Comparison of ENCODE assay signal across 10 mouse cellular contexts in the genomic region with DNA sequence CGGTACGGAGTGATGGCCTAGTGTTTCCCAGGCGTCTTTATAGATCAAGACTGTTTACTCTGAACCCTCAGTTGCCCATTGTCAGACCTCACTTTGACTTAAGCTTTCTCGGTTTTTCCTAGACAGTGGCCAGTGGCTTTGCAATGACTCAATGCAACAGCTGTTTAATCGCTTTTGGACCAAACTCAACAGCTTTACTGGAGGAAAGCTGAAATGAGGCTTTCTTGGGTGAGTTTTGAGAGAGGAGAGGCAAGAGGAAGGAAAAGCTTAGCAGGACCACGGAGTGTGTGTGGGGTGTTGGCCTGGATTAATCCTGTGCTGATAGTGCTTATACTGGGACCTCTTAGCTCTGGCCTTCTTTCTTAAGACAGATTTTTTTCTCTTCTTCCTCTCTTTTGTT. TPM values are rescaled to one million over a fixed set of nuclear protein-coding genes. Genes with fewer than 3 reads are reported as not detected.
A peak's percentile ranks its signal among the peaks of the same experiment; 100 is the strongest.
DNase-seq lines count a peak whose midpoint lies in the region; ATAC-seq lines count a peak whose summit lies in the region.
"Had no signal": no experiment of that assay in that cellular context is flagged by ENCODE, and none has a peak within 500 bp of the region (broad histone marks: within the 10 kb centered on the region; RNA-seq: fewer than 3 reads in every experiment).

No protein-coding gene starts in this region.

- H3K36me3 ChIP-seq in embryonic facial prominence, embryonic 11.5 days (replicated peaks; ENCODE audit: control insufficient read depth, insufficient read depth, low read depth, low read length), result no peaks in the 10 kb centered on the region
- no peaks in the 10 kb centered on the region for H3K36me3 ChIP-seq in hindbrain, embryonic 12.5 days
- H3K36me3 ChIP-seq in midbrain, embryonic 15.5 days (replicated peaks), result no peaks in the 10 kb centered on the region

- H3K4me3 ChIP-seq in embryonic facial prominence, embryonic 11.5 days (ENCODE audit: low read depth, low read length), result peak overlapping the region; percentile 32
- H3K4me3 ChIP-seq in hindbrain, embryonic 12.5 days, result no peak overlapping the region
- H3K4me3 ChIP-seq in midbrain, embryonic 15.5 days, result no peak overlapping the region
- H3K4me3 ChIP-seq: erythroblast, embryonic 14.5 days had no signal

- no peak overlapping the region for H3K27ac ChIP-seq in embryonic facial prominence, embryonic 11.5 days (replicated peaks; ENCODE audit: low read depth, low read length)
- no peak overlapping the region for H3K27ac ChIP-seq in hindbrain, embryonic 12.5 days
- H3K27ac ChIP-seq in midbrain, embryonic 15.5 days, result no peak overlapping the region

- peak overlapping the region; percentile 65 for H3K4me2 ChIP-seq in embryonic facial prominence, embryonic 11.5 days (ENCODE audit: low read depth, low read length)
- peak overlapping the region; percentile 65; the same call in 1 of the 2 replicates for H3K4me2 ChIP-seq in hindbrain, embryonic 12.5 days (replicated peaks)
- H3K4me2 ChIP-seq in midbrain, embryonic 15.5 days, result peak overlapping the region; percentile 83; the same call in 1 of the 2 replicates

- H3K27me3 ChIP-seq in embryonic facial prominence, embryonic 11.5 days (ENCODE audit: control insufficient read depth, insufficient read depth, low read length), result peaks cover 16% of the 10 kb centered on the region
- peaks cover 69% of the 10 kb centered on the region for H3K27me3 ChIP-seq in hindbrain, embryonic 12.5 days
- peaks cover 59% of the 10 kb centered on the region for H3K27me3 ChIP-seq in midbrain, embryonic 15.5 days (replicated peaks)

- H3K9me3 ChIP-seq in embryonic facial prominence, embryonic 11.5 days (replicated peaks; ENCODE audit: control insufficient read depth, low read length), result no peaks in the 10 kb centered on the region
- H3K9me3 ChIP-seq in hindbrain, embryonic 12.5 days (replicated peaks), result peaks cover 5% of the 10 kb centered on the region; the same call in 1 of the 2 replicates
- H3K9me3 ChIP-seq in midbrain, embryonic 15.5 days, result no peaks in the 10 kb centered on the region

- 7% methylated on average over 6 of the region's 6 CpGs for WGBS in embryonic facial prominence, embryonic 11.5 days
- WGBS in hindbrain, embryonic 12.5 days, result 11% methylated on average over 6 of the region's 6 CpGs
- WGBS in midbrain, embryonic 15.5 days, result 14% methylated on average over 6 of the region's 6 CpGs

- H3K4me1 ChIP-seq in embryonic facial prominence, embryonic 11.5 days (ENCODE audit: control insufficient read depth, insufficient read depth, low read length), result peaks cover 7% of the 10 kb centered on the region; the same call in 1 of the 2 replicates
- peaks cover 15% of the 10 kb centered on the region for H3K4me1 ChIP-seq in hindbrain, embryonic 12.5 days
- H3K4me1 ChIP-seq in midbrain, embryonic 15.5 days, result peaks cover 20% of the 10 kb centered on the region

- no peak overlapping the region for H3K9ac ChIP-seq in embryonic facial prominence, embryonic 11.5 days (replicated peaks; ENCODE audit: low read length)
- H3K9ac ChIP-seq in hindbrain, embryonic 12.5 days, result no peak overlapping the region
- no peak overlapping the region for H3K9ac ChIP-seq in midbrain, embryonic 15.5 days

- ATAC-seq in embryonic facial prominence, embryonic 11.5 days (replicated peaks; ENCODE audit: insufficient number of reproducible peaks, low FRiP score, low TSS enrichment, low read depth), result no peak
- ATAC-seq in hindbrain, embryonic 12.5 days (ENCODE audit: low FRiP score), result no peak
- ATAC-seq in midbrain, embryonic 15.5 days (replicated peaks), result no peak

- DNase-seq in heart, adult 11 months, result peak; percentile 66
- no peak for DNase-seq in heart, adult 9 months (ENCODE audit: low spot score in 2 of 2)
- DNase-seq in embryonic facial prominence, embryonic 11.5 days (ENCODE audit: low spot score), result no peak
- no peak for DNase-seq in adrenal gland, adult 8-10 months
- DNase-seq in right cerebral cortex, postnatal 14 days, result no peak
- no peak for DNase-seq in gastrocnemius, adult 8-10 months (ENCODE audit: low spot score in 2 of 2)
- DNase-seq: B cell, adult 2 months had no signal

RNA-seq across cellular contexts. Expression of gene Foxd1, which starts 36.3 kb away (rescaled TPM):
- polyA plus RNA-seq in embryonic facial prominence, embryonic 11.5 days (2014; fragmentation: Nextera tagmentation; extraction: Ambion mirVana), result 7.7 and 8.2 TPM in 2 replicates
- 7.0 and 9.2 TPM in 2 replicates for polyA plus RNA-seq in hindbrain, embryonic 12.5 days (2016; fragmentation: Nextera tagmentation; extraction: Ambion mirVana)
- 0.89 and 1.0 TPM in 2 replicates for polyA plus RNA-seq in midbrain, embryonic 15.5 days (2015; fragmentation: Nextera tagmentation; extraction: Ambion mirVana)
- total RNA-seq in adrenal gland, adult 8-10 months (2022), result 1 to 10 TPM in 3 of 4 experiments, under 1 TPM in 1; 0.96 to 1.8 (median 1.4) TPM
- total RNA-seq in gastrocnemius, adult 8-10 months (2022), result under 1 TPM in 1 of 4 experiments, not detected in 3; 0.11 TPM
- polyA plus RNA-seq: erythroblast, embryonic 14.5 days had no signal
